Mouse (Mus musculus) C2C12 (cell line): Measurements from ENCODE around the gene Gm10272.

ENCODE experiments used
- CEBPB ChIP-seq: IDR thresholded peaks from one replicate; pipeline ENCODE4 v1.6.1; 2011; ENCODE audit warnings: low read depth, mild to moderate bottlenecking, control low read depth, moderate library complexity
- CTCF ChIP-seq: IDR thresholded peaks from one replicate; pipeline ENCODE4 v1.5.1; 2011; ENCODE audit not compliant: control insufficient read depth, insufficient read depth, insufficient read length
- FOSL1 ChIP-seq: IDR thresholded peaks from one replicate; pipeline ENCODE4 v1.8.0; 2011; ENCODE audit warnings: mild to moderate bottlenecking, low read length; ENCODE audit not compliant: poor library complexity, insufficient read depth, severe bottlenecking
- MYOD1 ChIP-seq: IDR thresholded peaks from one replicate; pipeline ENCODE4 v1.6.1; 2011; ENCODE audit warnings: low read depth; ENCODE audit not compliant: control insufficient read depth, insufficient read length
- USF1 ChIP-seq: IDR thresholded peaks from one replicate; pipeline ENCODE4 v1.6.1; 2011; ENCODE audit warnings: low read depth, mild to moderate bottlenecking, control low read depth, moderate library complexity

DNA sequence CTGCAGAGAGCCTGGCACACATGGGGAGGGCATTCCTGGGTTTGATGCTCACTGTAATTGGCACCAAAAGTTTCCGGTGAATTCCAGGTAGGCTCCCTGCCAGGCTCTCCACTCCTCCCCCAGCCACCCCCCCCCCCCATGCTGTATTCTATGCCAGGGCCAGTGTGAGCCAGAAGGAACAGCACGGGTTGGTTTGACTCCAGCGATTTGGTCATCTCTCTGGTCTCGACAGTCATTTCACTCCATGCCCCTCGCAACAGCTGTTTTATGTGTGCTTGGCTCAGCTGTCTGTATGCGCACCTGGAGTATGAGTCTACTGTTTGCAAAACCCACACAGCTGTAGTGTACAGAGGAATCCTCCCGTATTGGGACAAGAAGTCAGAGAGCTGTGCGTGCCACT is 40.1 kb upstream of the Gm10272 start:
- TF ChIP-seq CTCF: no peak
- TF ChIP-seq CEBPB: no peak
- TF ChIP-seq MYOD1: no peak
- TF ChIP-seq FOSL1: no peak
- TF ChIP-seq USF1: no peak
